Mouse (Mus musculus) intestine, embryonic 16.5 days (tissue): ENCODE measurements around the gene Rhbdd2. TPM values are rescaled to one million over a fixed set of nuclear protein-coding genes. Genes with fewer than 3 reads are reported as not detected.
"Not testable (repeated sequence)": the region's sequence is repeated elsewhere in the genome, so short reads cannot be mapped to it uniquely, and the experiment has no call there.

ENCODE experiments used
- ATAC-seq: fragments of 200-750 bp; cut with Nextera tagmentation; 2 replicates; pipeline ENCODE4 v1.8.0; 2017; ENCODE audit warnings: moderate TSS enrichment, moderate library complexity
- H3K27ac ChIP-seq: fragments of 300-500 bp; sonication (generic); 2 replicates; pipeline ENCODE4 v1.5.1; 2014; ENCODE audit warnings: mild to moderate bottlenecking, low read length
- H3K27me3 ChIP-seq: fragments of 300-500 bp; sonication (generic); replicated peaks from 2 replicates; pipeline ENCODE4 v1.6.1; 2014; ENCODE audit warnings: low read length, control low read depth, mixed read lengths; ENCODE audit not compliant: control insufficient read depth, insufficient read depth
- H3K36me3 ChIP-seq: fragments of 300-500 bp; sonication (generic); 2 replicates; pipeline ENCODE4 v1.6.1; 2014; ENCODE audit warnings: low read length, control low read depth; ENCODE audit not compliant: control insufficient read depth, insufficient read depth
- H3K4me1 ChIP-seq: fragments of 300-500 bp; sonication (generic); 2 replicates; pipeline ENCODE4 v1.6.1; 2014; ENCODE audit warnings: low read length, control low read depth, mixed read lengths; ENCODE audit not compliant: control insufficient read depth, insufficient read depth
- H3K4me2 ChIP-seq: fragments of 300-500 bp; sonication (generic); 2 replicates; pipeline ENCODE4 v1.6.1; 2014; ENCODE audit warnings: low read depth, low read length, control low read depth
- H3K4me3 ChIP-seq: fragments of 300-500 bp; sonication (generic); 2 replicates; pipeline ENCODE4 v1.5.1; 2014; ENCODE audit warnings: mild to moderate bottlenecking, low read length
- H3K9ac ChIP-seq: fragments of 300-500 bp; sonication (generic); 2 replicates; pipeline ENCODE4 v1.6.1; 2014; ENCODE audit warnings: low read depth, low read length
- H3K9me3 ChIP-seq: fragments of 300-500 bp; sonication (generic); 2 replicates; pipeline ENCODE4 v1.6.1; 2016; ENCODE audit warnings: low read length, control low read depth; ENCODE audit not compliant: control insufficient read depth
- WGBS: fragments of 180-500 bp; shearing (Covaris S2); extraction: QIAGEN DNeasy Blood & Tissue Kit; methylation state at CpG from one replicate; pipeline ENCODE4 v1.1.7; 2014; 5-methylcytosine and 5-hydroxymethylcytosine counted together
- polyA plus RNA-seq: library from polyadenylated mRNA; unstranded; fragments of >200 nt; fragmentation: Nextera tagmentation; extraction: Ambion mirVana; gene quantifications from 2 replicates; pipeline ENCODE4 v1.2.1, GENCODE M21; 2015

Gene Rhbdd2
- 32.1 and 32.4 TPM in 2 replicates for polyA plus RNA-seq

GRCm38 (mm10) chr5:135632117-135632796 is at the start of gene Rhbdd2:
Rhbdd2 (plus strand) TSS chr5:135632618.
- 11% methylated on average over 30 of the region's 30 CpGs for WGBS
- peak; percentile 100 for ATAC-seq
- H3K4me1 ChIP-seq = peaks cover 5% of the 10 kb centered on the region; the same call in 1 of the 2 replicates

GRCm38 (mm10) chr5:135585691-135586090 is 46.7 kb upstream of the Rhbdd2 start:
- H3K9me3 ChIP-seq = no peaks in the 10 kb centered on the region
- ATAC-seq = no peak
- H3K9ac ChIP-seq = no peak overlapping the region
- no peak overlapping the region for H3K4me3 ChIP-seq
- WGBS = 86% methylated on average over 8 of the region's 8 CpGs
- H3K27ac ChIP-seq = no peak overlapping the region
- H3K27me3 ChIP-seq = no peaks in the 10 kb centered on the region
- H3K4me2 ChIP-seq = no peak overlapping the region
- no peaks in the 10 kb centered on the region for H3K36me3 ChIP-seq
- no peaks in the 10 kb centered on the region for H3K4me1 ChIP-seq

More at GRCm38 (mm10) chr5:135632117-135632796, at the start of gene Rhbdd2:
- Histone ChIP-seq H3K4me2 (peak within 1 kb of the TSS; percentile 59), H3K9ac (peak within 1 kb of the TSS; percentile 76), H3K36me3 (peaks cover 8% of the 10 kb centered on the region), H3K9me3 (no peaks in the 10 kb centered on the region), H3K27ac (peak within 1 kb of the TSS; percentile 73), H3K27me3 (no peaks in the 10 kb centered on the region), H3K4me3 (peak within 1 kb of the TSS; percentile 78)

GRCm38 (mm10) chr5:135587764-135588163 is 44.7 kb upstream of the Rhbdd2 start:
- Histone ChIP-seq H3K9ac (no peak overlapping the region), H3K4me2 (no peak overlapping the region), H3K36me3 (no peaks in the 10 kb centered on the region), H3K27me3 (no peaks in the 10 kb centered on the region), H3K9me3 (0 out of 2 replicates have a peak, but pooled peaks cover 3% of the 10 kb centered on the region), H3K27ac (no peak overlapping the region), H3K4me3 (no peak overlapping the region), H3K4me1 (no peaks in the 10 kb centered on the region)
- ATAC-seq = no peak
- 71% methylated on average over 4 of the region's 4 CpGs for WGBS

- H3K9ac ChIP-seq = no peak overlapping the region
- peak; percentile 82 for ATAC-seq
- WGBS = 75% methylated on average over 10 of the region's 12 CpGs
Measured at GRCm38 (mm10) chr5:135589996-135590784, 42.2 kb upstream of the Rhbdd2 start.

GRCm38 (mm10) chr5:135604643-135605042 is 27.8 kb upstream of the Rhbdd2 start:
- not testable (repeated sequence) for H3K9ac ChIP-seq, H3K4me3 ChIP-seq, H3K27me3 ChIP-seq, H3K27ac ChIP-seq, ATAC-seq, H3K36me3 ChIP-seq, H3K9me3 ChIP-seq, H3K4me2 ChIP-seq, H3K4me1 ChIP-seq
- no CpG with 5 or more reads among the region's 1 CpGs for WGBS

More at GRCm38 (mm10) chr5:135589996-135590784, 42.2 kb upstream of the Rhbdd2 start:
- H3K27ac ChIP-seq = peak overlapping the region; percentile 63
- no peak overlapping the region for H3K4me3 ChIP-seq
- H3K36me3 ChIP-seq = no peaks in the 10 kb centered on the region
- H3K27me3 ChIP-seq = no peaks in the 10 kb centered on the region
- H3K4me2 ChIP-seq = no peak overlapping the region
- no peaks in the 10 kb centered on the region for H3K4me1 ChIP-seq
- H3K9me3 ChIP-seq = 0 out of 2 replicates have a peak, but pooled peaks cover 3% of the 10 kb centered on the region

- not testable (repeated sequence) for H3K4me1 ChIP-seq, H3K9ac ChIP-seq, H3K27me3 ChIP-seq, H3K9me3 ChIP-seq, H3K4me2 ChIP-seq, ATAC-seq, H3K36me3 ChIP-seq, H3K4me3 ChIP-seq, H3K27ac ChIP-seq
- no CpG with 5 or more reads among the region's 1 CpGs for WGBS
Measured at GRCm38 (mm10) chr5:135606717-135607116, 25.7 kb upstream of the Rhbdd2 start.

GRCm38 (mm10) chr5:135607581-135607980 is 24.8 kb upstream of the Rhbdd2 start:
- H3K4me3 ChIP-seq = no peak overlapping the region
- no peak overlapping the region for H3K4me2 ChIP-seq
- H3K27ac ChIP-seq = no peak overlapping the region
- H3K4me1 ChIP-seq = no peaks in the 10 kb centered on the region
- ATAC-seq = no peak
- no peaks in the 10 kb centered on the region for H3K27me3 ChIP-seq
- H3K36me3 ChIP-seq = no peaks in the 10 kb centered on the region
- 43% methylated on average over 1 of the region's 1 CpGs for whole genome bisulfite sequencing
- no peak overlapping the region for H3K9ac ChIP-seq
- peaks cover 4% of the 10 kb centered on the region for H3K9me3 ChIP-seq

- H3K9me3 ChIP-seq = peaks cover 4% of the 10 kb centered on the region
- no peaks in the 10 kb centered on the region for H3K36me3 ChIP-seq
- 54% methylated on average over 4 of the region's 4 CpGs for WGBS
- ATAC-seq = peak; percentile 64
- H3K27ac ChIP-seq = no peak overlapping the region
- H3K9ac ChIP-seq = no peak overlapping the region
- no peaks in the 10 kb centered on the region for H3K27me3 ChIP-seq
- no peak overlapping the region for H3K4me3 ChIP-seq
- no peak overlapping the region for H3K4me2 ChIP-seq
- no peaks in the 10 kb centered on the region for H3K4me1 ChIP-seq
Measured at GRCm38 (mm10) chr5:135609794-135610193, 22.6 kb upstream of the Rhbdd2 start.

- WGBS = 86% methylated on average over 10 of the region's 10 CpGs
- not testable (repeated sequence) for ATAC-seq, H3K9me3 ChIP-seq
Measured at GRCm38 (mm10) chr5:135619741-135620140, 12.7 kb upstream of the Rhbdd2 start.

More at GRCm38 (mm10) chr5:135619741-135620140, 12.7 kb upstream of the Rhbdd2 start:
- not testable (repeated sequence) for H3K27me3 ChIP-seq, H3K36me3 ChIP-seq, H3K4me2 ChIP-seq, H3K9ac ChIP-seq, H3K27ac ChIP-seq, H3K4me1 ChIP-seq, H3K4me3 ChIP-seq
